Mouse (Mus musculus) urinary bladder, postnatal 36 days (tissue): ENCODE results near the gene Adam20.
"Not testable (repeated sequence)": the region's sequence is repeated elsewhere in the genome, so short reads cannot be mapped to it uniquely, and the experiment has no call there.

Source experiments
- DNase-seq, 2 experiments: peaks; one replicate each; pipeline ENCODE4 v3.0.0; 2022; ENCODE audit warnings: low spot score in 2 of 2, mixed read lengths in 1 of 2

Gene Adam20

DNA sequence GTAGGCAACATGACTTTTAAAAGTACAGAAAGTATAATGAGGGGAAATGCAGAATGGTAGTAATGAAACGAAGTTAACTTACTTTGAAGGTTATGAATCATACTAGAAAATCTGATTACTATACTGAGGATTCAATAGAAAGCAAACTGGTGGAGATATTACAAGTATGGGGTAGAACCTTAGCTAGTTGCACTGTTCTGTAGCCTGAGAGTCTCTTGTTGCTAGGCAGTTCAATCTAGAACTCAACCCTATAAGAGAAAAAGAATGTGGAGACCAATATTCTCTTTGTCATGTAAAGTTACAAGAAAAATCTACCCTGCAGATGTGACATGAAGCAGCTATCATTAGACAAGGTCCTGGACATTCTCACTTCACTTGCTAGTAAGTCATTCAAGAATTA lies at the start of gene Adam20:
Gene Adam20 (plus strand): TSS at position 301 of the 400 bp plus-strand sequence.
- not testable (repeated sequence) for DNase-seq

DNA sequence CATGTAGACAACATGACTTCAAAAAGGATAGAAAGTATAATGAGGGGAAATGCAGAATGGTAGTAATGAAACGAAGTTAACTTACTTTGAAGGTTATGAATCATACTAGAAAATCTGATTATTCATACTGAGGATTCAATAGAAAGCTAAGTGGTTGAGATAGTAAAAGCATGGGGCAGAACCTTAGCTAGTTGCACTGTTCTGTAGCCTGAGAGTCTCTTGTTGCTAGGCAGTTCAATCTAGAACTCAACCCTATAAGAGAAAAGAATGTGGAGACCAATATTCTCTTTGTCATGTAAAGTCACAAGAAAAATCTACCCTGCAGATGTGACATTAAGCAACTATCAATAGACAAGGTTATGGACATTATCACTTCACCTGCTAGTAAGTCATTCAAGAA lies 41.2 kb upstream of the Adam20 start, which contains the start of gene Adam25:
Gene Adam25 (plus strand): TSS at position 301 of the 400 bp plus-strand sequence.
- not testable (repeated sequence) for DNase-seq

DNA sequence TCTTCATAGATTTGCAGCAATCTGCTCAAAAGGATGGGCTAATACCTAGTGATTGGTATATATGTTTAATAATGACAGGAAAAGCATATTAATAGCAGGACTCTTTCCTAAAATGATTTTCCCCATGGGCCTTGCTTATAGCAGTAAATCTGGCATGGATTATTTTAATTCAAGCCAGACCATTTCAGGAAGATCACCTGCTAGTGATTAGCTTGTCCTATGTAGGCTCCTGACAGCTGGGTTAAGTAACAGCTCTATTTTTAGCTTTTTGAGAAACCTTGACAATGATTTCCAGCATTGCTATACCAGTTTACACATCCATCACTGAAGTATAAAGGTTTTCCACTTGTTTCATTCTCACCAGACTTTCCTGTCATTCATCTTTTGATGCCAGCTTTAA lies 9.8 kb upstream of the Adam20 start:
- no peak for DNase-seq

DNA sequence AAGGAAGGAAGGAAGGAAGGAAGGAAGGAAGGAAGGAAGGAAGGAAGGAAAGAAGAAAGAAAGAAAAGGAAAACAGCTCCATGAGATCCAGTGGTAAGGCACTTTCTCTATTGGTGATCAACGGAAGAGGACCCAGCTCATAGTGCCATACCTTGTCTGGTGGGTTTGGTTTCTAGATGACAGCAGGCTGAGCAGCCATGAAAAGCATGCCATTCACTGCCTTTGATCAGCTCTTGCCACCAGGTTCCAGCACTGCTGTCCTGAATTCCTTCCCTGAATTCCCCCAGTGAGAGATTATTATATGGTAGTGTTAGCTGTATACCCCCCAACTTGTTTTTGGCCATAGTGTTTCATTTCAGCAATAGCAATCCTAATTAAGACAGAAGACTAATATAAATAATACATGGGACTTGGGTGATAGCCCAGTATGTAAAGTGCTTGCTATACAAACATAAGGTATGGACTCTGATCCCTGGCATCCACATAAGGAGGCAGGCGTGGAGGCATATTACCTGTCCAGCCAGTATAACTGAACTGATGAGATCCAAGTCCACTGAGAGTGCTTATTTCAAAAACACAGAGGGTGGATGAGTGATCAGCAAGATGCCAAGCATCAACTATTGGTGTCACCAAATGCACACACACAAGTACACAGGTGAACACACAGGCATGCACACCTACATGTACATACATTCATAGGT lies 10.5 kb downstream of the Adam20 start:
- DNase-seq: no peak
